In genomic region chr1:63518814-63519213, GRCm38 (mm10) we compare ENCODE assay signal across 17 mouse cellular contexts.
"Had no signal": no experiment of that assay in that cellular context is flagged by ENCODE, and none has a peak within 500 bp of the region (broad histone marks: within the 10 kb centered on the region; RNA-seq: fewer than 3 reads in every experiment).

No protein-coding gene starts in this region.

- H3K4me2 ChIP-seq: lung, embryonic 14.5 days; midbrain, embryonic 13.5 days; stomach, embryonic 15.5 days had no signal

- H3K4me3 ChIP-seq: left cerebral cortex, adult 2 months; megakaryocyte, embryonic 14.5 days; midbrain, embryonic 10.5 days; midbrain, embryonic 13.5 days; stomach, embryonic 15.5 days had no signal

- ATAC-seq: liver, postnatal 0 days; lung, postnatal 0 days; midbrain, embryonic 13.5 days; midbrain, embryonic 16.5 days had no signal

- H3K36me3 ChIP-seq: stomach, embryonic 15.5 days had no signal

- DNase-seq: kidney, adult 8-10 months; kidney, postnatal 36 days; layer of hippocampus, postnatal 36 days; liver, postnatal 0 days; lung, embryonic 14.5 days; right cerebral cortex, postnatal 14 days; spleen, adult 18-20 months; thymus, postnatal 25 days had no signal

- H3K4me1 ChIP-seq: megakaryocyte, embryonic 14.5 days; midbrain, embryonic 10.5 days; midbrain, embryonic 13.5 days; stomach, embryonic 15.5 days had no signal

- H3K27me3 ChIP-seq: megakaryocyte, embryonic 14.5 days; midbrain, embryonic 13.5 days; stomach, embryonic 15.5 days had no signal

- H3K9me3 ChIP-seq: midbrain, embryonic 10.5 days; midbrain, embryonic 13.5 days; stomach, embryonic 15.5 days had no signal

- H3K9ac ChIP-seq: liver, embryonic 14.5 days; liver, postnatal 0 days; lung, embryonic 14.5 days; midbrain, embryonic 13.5 days; stomach, embryonic 15.5 days had no signal

- H3K27ac ChIP-seq: left cerebral cortex, adult 2 months; liver, embryonic 14.5 days; macrophage; midbrain, embryonic 10.5 days; midbrain, embryonic 13.5 days; stomach, embryonic 15.5 days had no signal
